Mouse (Mus musculus): ENCODE data around the gene Serpinc1. TPM values are rescaled to one million over a fixed set of nuclear protein-coding genes. Genes with fewer than 3 reads are reported as not detected.

The Serpinc1 gene
- total RNA-seq, 2 experiments from 2014 or later = 0.07 to 0.36 TPM

Other genes with a start within 250 kb of the Serpinc1 start
- gene Rabgap1l, start 185.4 kb upstream of the Serpinc1 start, total RNA-seq (2021) = 10 to 100 TPM; 66.6 to 73.2 TPM
- gene Rc3h1, start 72.2 kb upstream of the Serpinc1 start, total RNA-seq (2021) = 10 to 100 TPM; 39.6 to 48.4 TPM
- 10 to 100 TPM; 14.2 to 15.7 TPM for gene Zbtb37, start 56.3 kb downstream of the Serpinc1 start, total RNA-seq (2021)
- gene Dars2, start 92.1 kb downstream of the Serpinc1 start, total RNA-seq (2021) = 10 to 100 TPM; 25.3 to 28.4 TPM
- 1 to 10 TPM; 1.0 to 1.2 TPM for gene Cenpl, start 92.1 kb downstream of the Serpinc1 start, total RNA-seq (2021)
- 10 to 100 TPM; 10.7 to 11.1 TPM for gene Klhl20, start 152.9 kb downstream of the Serpinc1 start, total RNA-seq (2021)
- 1 to 10 TPM; 3.4 to 4.6 TPM for gene Ankrd45, start 164.1 kb downstream of the Serpinc1 start, total RNA-seq (2021)
- gene Tex50, start 180.7 kb downstream of the Serpinc1 start, total RNA-seq (2021) = not detected